Mouse (Mus musculus) erythroblast, embryonic 14.5 days (primary cell): ENCODE data around the gene Scd3. TPM values are rescaled to one million over a fixed set of nuclear protein-coding genes. Genes with fewer than 3 reads are reported as not detected.

Experiments used
- H3K27me3 ChIP-seq: 2 replicates; pipeline ENCODE4 v1.6.1; 2012; ENCODE audit warnings: inconsistent platforms; ENCODE audit not compliant: control insufficient read depth
- H3K36me3 ChIP-seq: 2 replicates; pipeline ENCODE4 v1.6.1; 2012; ENCODE audit warnings: mild to moderate bottlenecking, inconsistent platforms; ENCODE audit not compliant: control insufficient read depth
- H3K4me1 ChIP-seq: 2 replicates; pipeline ENCODE4 v1.6.1; 2012; ENCODE audit warnings: inconsistent platforms; ENCODE audit not compliant: control insufficient read depth
- H3K4me3 ChIP-seq: replicated peaks from 2 replicates; pipeline ENCODE3; 2012; ENCODE audit warnings: moderate library complexity, mild to moderate bottlenecking, inconsistent platforms
- H3K9me3 ChIP-seq: 2 replicates; pipeline ENCODE4 v1.6.1; 2012; ENCODE audit warnings: low read length, inconsistent platforms, mixed read lengths; ENCODE audit not compliant: control insufficient read depth
- GATA1 ChIP-seq: IDR thresholded peaks from 2 replicates; pipeline ENCODE4 v1.6.1; 2012; ENCODE audit warnings: low read length, inconsistent platforms, mixed read lengths
- TAL1 ChIP-seq: IDR thresholded peaks from 3 replicates; pipeline ENCODE4 v1.6.1; 2012; ENCODE audit warnings: low read length, inconsistent platforms, mixed read lengths
- polyA plus RNA-seq: library from polyadenylated mRNA; stranded (reverse); fragments of >175 nt; gene quantifications from 2 replicates; pipeline ENCODE4 v1.2.3, GENCODE M21; 2012

The Scd3 gene
- polyA plus RNA-seq, 1 experiment, result not detected

- Histone ChIP-seq H3K4me3 (no peak overlapping the region), H3K36me3 (no peaks in the 10 kb centered on the region), H3K27me3 (no peaks in the 10 kb centered on the region), H3K9me3 (no peaks in the 10 kb centered on the region), H3K4me1 (peaks cover 57% of the 10 kb centered on the region)
- TF ChIP-seq TAL1 (no peak), GATA1 (no peak)
These were observed 62.2 kb downstream of the Scd3 start for GRCm38 (mm10) chr19:44265300-44265699.

GRCm38 (mm10) chr19:44265911-44266337 lies 62.9 kb downstream of the Scd3 start:
- Histone ChIP-seq H3K27me3 (no peaks in the 10 kb centered on the region), H3K9me3 (no peaks in the 10 kb centered on the region), H3K4me1 (peaks cover 54% of the 10 kb centered on the region), H3K36me3 (no peaks in the 10 kb centered on the region), H3K4me3 (peak overlapping the region; percentile 75)
- TF ChIP-seq GATA1, result no peak
- TF ChIP-seq TAL1, result no peak

- Histone ChIP-seq H3K4me1 (peaks cover 52% of the 10 kb centered on the region), H3K27me3 (no peaks in the 10 kb centered on the region), H3K9me3 (no peaks in the 10 kb centered on the region), H3K36me3 (no peaks in the 10 kb centered on the region), H3K4me3 (peak overlapping the region; percentile 75)
- no peak for TF ChIP-seq GATA1
- TF ChIP-seq TAL1, result no peak
These were observed 63.4 kb downstream of the Scd3 start for GRCm38 (mm10) chr19:44266458-44266823.

- Histone ChIP-seq H3K4me3 (peak overlapping the region; percentile 75), H3K36me3 (no peaks in the 10 kb centered on the region), H3K4me1 (peaks cover 52% of the 10 kb centered on the region), H3K9me3 (no peaks in the 10 kb centered on the region), H3K27me3 (no peaks in the 10 kb centered on the region)
- no peak for TF ChIP-seq TAL1
- TF ChIP-seq GATA1, result no peak
These were observed 63.9 kb downstream of the Scd3 start for GRCm38 (mm10) chr19:44266824-44267498.

GRCm38 (mm10) chr19:44267499-44268002 lies 64.5 kb downstream of the Scd3 start:
- Histone ChIP-seq H3K27me3 (no peaks in the 10 kb centered on the region), H3K4me3 (peak overlapping the region; percentile 75), H3K4me1 (peaks cover 47% of the 10 kb centered on the region), H3K9me3 (no peaks in the 10 kb centered on the region), H3K36me3 (no peaks in the 10 kb centered on the region)
- TF ChIP-seq GATA1 (no peak), TAL1 (no peak)

- H3K9me3 ChIP-seq, result no peaks in the 10 kb centered on the region
- no peaks in the 10 kb centered on the region for H3K27me3 ChIP-seq
- peaks cover 3% of the 10 kb centered on the region for H3K4me1 ChIP-seq
- TF ChIP-seq TAL1, result no peak
- TF ChIP-seq GATA1, result no peak
- H3K36me3 ChIP-seq, result no peaks in the 10 kb centered on the region
- H3K4me3 ChIP-seq, result no peak overlapping the region
These were observed 70.6 kb downstream of the Scd3 start for GRCm38 (mm10) chr19:44273711-44274110.

- H3K4me3 ChIP-seq, result no peak overlapping the region
- H3K36me3 ChIP-seq, result no peaks in the 10 kb centered on the region
- no peaks in the 10 kb centered on the region for H3K9me3 ChIP-seq
- peaks cover 1% of the 10 kb centered on the region for H3K4me1 ChIP-seq
- TF ChIP-seq GATA1 (no peak), TAL1 (no peak)
- no peaks in the 10 kb centered on the region for H3K27me3 ChIP-seq
These were observed 71.4 kb downstream of the Scd3 start for GRCm38 (mm10) chr19:44274452-44274851.

GRCm38 (mm10) chr19:44275418-44275817 lies 72.3 kb downstream of the Scd3 start:
- no peak overlapping the region for H3K4me3 ChIP-seq
- H3K4me1 ChIP-seq, result peaks cover 4% of the 10 kb centered on the region
- no peaks in the 10 kb centered on the region for H3K9me3 ChIP-seq
- H3K27me3 ChIP-seq, result no peaks in the 10 kb centered on the region
- TF ChIP-seq GATA1, result no peak
- no peak for TF ChIP-seq TAL1
- H3K36me3 ChIP-seq, result no peaks in the 10 kb centered on the region

GRCm38 (mm10) chr19:44276861-44277260 lies 73.8 kb downstream of the Scd3 start:
- H3K9me3 ChIP-seq, result no peaks in the 10 kb centered on the region
- no peak overlapping the region for H3K4me3 ChIP-seq
- H3K36me3 ChIP-seq, result no peaks in the 10 kb centered on the region
- H3K27me3 ChIP-seq, result no peaks in the 10 kb centered on the region
- TF ChIP-seq TAL1 (no peak), GATA1 (no peak)
- peaks cover 17% of the 10 kb centered on the region for H3K4me1 ChIP-seq

GRCm38 (mm10) chr19:44277931-44278330 lies 74.9 kb downstream of the Scd3 start:
- Histone ChIP-seq H3K27me3 (no peaks in the 10 kb centered on the region), H3K4me3 (no peak overlapping the region), H3K36me3 (no peaks in the 10 kb centered on the region), H3K9me3 (no peaks in the 10 kb centered on the region), H3K4me1 (peaks cover 28% of the 10 kb centered on the region)
- TF ChIP-seq GATA1, result no peak
- no peak for TF ChIP-seq TAL1
